Mouse (Mus musculus) heart, embryonic 15.5 days (tissue): Measurements from ENCODE around the gene Art2b. TPM values are rescaled to one million over a fixed set of nuclear protein-coding genes. Genes with fewer than 3 reads are reported as not detected.
"Not testable (repeated sequence)": the region's sequence is repeated elsewhere in the genome, so short reads cannot be mapped to it uniquely, and the experiment has no call there.

Experiments
- ATAC-seq: fragments of 200-750 bp; cut with Nextera tagmentation; replicated peaks from 2 replicates; pipeline ENCODE4 v1.8.0; 2017; ENCODE audit warnings: low read depth, moderate TSS enrichment; ENCODE audit not compliant: insufficient number of reproducible peaks, insufficient read depth, low FRiP score
- H3K27ac ChIP-seq: fragments of 300-500 bp; sonication (generic); 2 replicates; pipeline ENCODE4 v1.5.1; 2015; ENCODE audit warnings: mild to moderate bottlenecking, inconsistent platforms
- H3K27me3 ChIP-seq: fragments of 300-500 bp; sonication (generic); 2 replicates; pipeline ENCODE4 v1.6.1; 2015; ENCODE audit warnings: inconsistent platforms
- H3K36me3 ChIP-seq: fragments of 300-500 bp; sonication (generic); 2 replicates; pipeline ENCODE4 v1.6.1; 2015; ENCODE audit warnings: mild to moderate bottlenecking, inconsistent platforms
- H3K4me1 ChIP-seq: fragments of 300-500 bp; sonication (generic); replicated peaks from 2 replicates; pipeline ENCODE4 v1.6.1; 2015; ENCODE audit warnings: inconsistent platforms
- H3K4me2 ChIP-seq: fragments of 300-500 bp; sonication (generic); 2 replicates; pipeline ENCODE4 v1.6.1; 2015; ENCODE audit warnings: inconsistent platforms, mild to moderate bottlenecking, moderate library complexity
- H3K4me3 ChIP-seq: fragments of 300-500 bp; sonication (generic); 2 replicates; pipeline ENCODE4 v1.5.1; 2015; ENCODE audit warnings: mild to moderate bottlenecking, inconsistent platforms
- H3K9ac ChIP-seq: fragments of 300-500 bp; sonication (generic); 2 replicates; pipeline ENCODE4 v1.6.1; 2015; ENCODE audit warnings: mild to moderate bottlenecking, inconsistent platforms
- H3K9me3 ChIP-seq: fragments of 300-500 bp; sonication (generic); replicated peaks from 2 replicates; pipeline ENCODE4 v1.6.1; 2016; ENCODE audit warnings: inconsistent platforms
- WGBS: fragments of 180-500 bp; shearing (Covaris S2); methylation state at CpG from one replicate; pipeline ENCODE4 v1.1.7; 2015; ENCODE audit warnings: mixed read lengths; 5-methylcytosine and 5-hydroxymethylcytosine counted together
- polyA plus RNA-seq: library from polyadenylated mRNA; unstranded; fragments of >200 nt; fragmentation: Nextera tagmentation; extraction: Ambion mirVana; gene quantifications from 2 replicates; pipeline ENCODE4 v1.2.1, GENCODE M21; 2015

Art2b gene
- 0.15 TPM in 1 of 2 replicates, not detected in the other for polyA plus RNA-seq

DNA sequence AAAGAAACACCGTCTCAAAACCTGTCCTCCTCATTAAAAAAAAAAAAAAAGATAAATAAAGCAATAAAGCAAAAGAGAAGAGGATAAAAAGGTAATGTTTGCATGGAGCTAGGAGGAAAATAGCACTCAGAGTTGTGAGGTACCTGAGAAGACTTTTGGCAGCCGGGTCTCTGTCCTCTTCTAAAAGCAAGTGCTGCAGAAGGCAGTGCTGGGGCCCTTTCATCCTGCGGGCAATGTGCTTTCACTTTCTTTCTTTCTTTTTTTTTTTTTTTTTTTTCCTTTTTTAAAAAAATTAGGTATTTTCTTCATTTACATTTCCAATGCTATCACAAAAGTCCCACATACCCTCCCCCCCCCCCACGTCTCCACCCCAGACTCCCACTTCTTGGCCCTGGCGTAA lies at the start of gene Art2b:
Art2b (minus strand) TSS at position 193 of the 400 bp plus-strand sequence.
- H3K4me3 ChIP-seq, result no peak within 1 kb of the TSS
- 80% methylated on average over 5 of the region's 5 CpGs for WGBS
- no peak within 1 kb of the TSS for H3K27ac ChIP-seq
- no peaks in the 10 kb centered on the region for H3K27me3 ChIP-seq
- H3K4me2 ChIP-seq, result no peak within 1 kb of the TSS
- no peaks in the 10 kb centered on the region for H3K4me1 ChIP-seq
- no peak for ATAC-seq
- H3K36me3 ChIP-seq, result no peaks in the 10 kb centered on the region
- no peak within 1 kb of the TSS for H3K9ac ChIP-seq
- no peaks in the 10 kb centered on the region for H3K9me3 ChIP-seq

DNA sequence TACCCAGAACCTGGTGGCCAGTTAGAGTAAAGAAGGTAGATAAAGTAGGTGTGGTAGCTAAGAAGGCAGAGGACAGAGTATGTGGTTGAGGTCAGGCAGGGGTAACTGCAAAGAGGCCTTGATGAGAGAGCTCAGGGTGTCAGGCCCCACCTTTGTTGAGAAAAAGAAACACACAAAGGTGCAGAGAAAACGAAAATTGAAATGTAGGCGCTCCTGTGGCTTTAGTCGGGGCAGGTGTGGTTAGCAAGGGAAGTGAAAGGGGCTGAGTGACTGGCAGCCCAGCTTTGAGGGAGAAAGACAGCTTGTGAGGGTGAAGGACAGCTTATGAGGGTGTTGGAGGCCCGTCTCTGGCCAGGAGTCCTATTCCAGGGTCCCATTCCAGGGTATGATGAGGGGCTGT lies 49.1 kb upstream of the Art2b start:
- no peaks in the 10 kb centered on the region for H3K27me3 ChIP-seq
- no peaks in the 10 kb centered on the region for H3K36me3 ChIP-seq
- H3K4me1 ChIP-seq, result no peaks in the 10 kb centered on the region
- no peak overlapping the region for H3K4me3 ChIP-seq
- H3K9ac ChIP-seq, result no peak overlapping the region
- no peak overlapping the region for H3K4me2 ChIP-seq
- H3K9me3 ChIP-seq, result no peaks in the 10 kb centered on the region
- no peak for ATAC-seq
- WGBS, result 69% methylated on average over 4 of the region's 4 CpGs
- H3K27ac ChIP-seq, result no peak overlapping the region

DNA sequence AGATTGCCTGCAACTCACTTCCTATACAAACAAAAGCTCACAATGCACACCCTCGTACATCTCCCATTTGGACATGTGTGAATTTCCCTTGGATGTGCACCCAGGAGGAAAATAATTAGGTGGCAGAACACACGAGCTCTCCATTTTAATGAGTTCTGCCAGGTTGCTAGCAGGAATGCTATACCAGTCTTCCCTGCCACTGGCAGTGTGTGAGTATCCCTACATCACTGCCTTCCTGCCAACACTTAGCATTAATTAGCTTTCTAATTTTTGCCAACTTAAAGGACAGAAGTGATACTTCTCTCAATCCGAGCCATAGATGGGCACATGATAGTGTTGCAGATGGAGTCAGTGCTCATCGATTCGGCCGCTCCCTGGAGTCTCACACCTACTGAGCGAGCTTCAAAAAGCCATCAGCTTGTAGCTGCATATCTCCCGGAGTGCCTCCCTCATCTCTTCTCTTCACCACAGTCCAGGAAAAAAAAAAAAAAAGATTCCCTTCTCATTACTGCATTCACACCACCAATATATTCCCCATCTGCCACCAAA lies 48.3 kb upstream of the Art2b start:
- WGBS, result 69% methylated on average over 8 of the region's 8 CpGs
- H3K9ac ChIP-seq, result no peak overlapping the region
- no peak overlapping the region for H3K27ac ChIP-seq
- no peak overlapping the region for H3K4me3 ChIP-seq
- ATAC-seq, result no peak
- H3K36me3 ChIP-seq, result no peaks in the 10 kb centered on the region
- H3K4me2 ChIP-seq, result no peak overlapping the region
- no peaks in the 10 kb centered on the region for H3K9me3 ChIP-seq
- H3K4me1 ChIP-seq, result no peaks in the 10 kb centered on the region
- no peaks in the 10 kb centered on the region for H3K27me3 ChIP-seq

DNA sequence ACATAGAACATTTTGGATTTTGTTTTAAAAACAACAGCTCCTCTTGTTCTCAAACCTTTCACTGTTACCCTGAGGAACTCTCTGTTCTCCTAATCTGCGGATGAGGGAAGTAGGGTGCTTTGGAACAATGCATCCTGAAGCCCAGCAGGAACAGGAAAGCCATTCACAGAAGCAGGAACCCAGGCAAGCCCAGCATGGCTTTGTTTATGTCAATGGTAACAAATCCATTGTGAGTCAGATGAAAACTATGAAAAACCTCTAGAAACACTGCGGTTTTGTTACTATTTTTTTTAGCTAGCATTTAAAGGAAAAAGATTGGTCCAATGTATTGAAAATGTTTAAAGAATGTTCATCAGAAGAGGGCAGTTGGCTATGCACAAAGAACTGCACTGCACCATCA lies 43.1 kb upstream of the Art2b start:
- Histone ChIP-seq H3K36me3 (no peaks in the 10 kb centered on the region), H3K4me3 (no peak overlapping the region), H3K27me3 (no peaks in the 10 kb centered on the region), H3K9me3 (no peaks in the 10 kb centered on the region), H3K9ac (no peak overlapping the region), H3K27ac (no peak overlapping the region), H3K4me2 (no peak overlapping the region), H3K4me1 (no peaks in the 10 kb centered on the region)
- ATAC-seq, result no peak
- 49% methylated on average over 2 of the region's 2 CpGs for WGBS

DNA sequence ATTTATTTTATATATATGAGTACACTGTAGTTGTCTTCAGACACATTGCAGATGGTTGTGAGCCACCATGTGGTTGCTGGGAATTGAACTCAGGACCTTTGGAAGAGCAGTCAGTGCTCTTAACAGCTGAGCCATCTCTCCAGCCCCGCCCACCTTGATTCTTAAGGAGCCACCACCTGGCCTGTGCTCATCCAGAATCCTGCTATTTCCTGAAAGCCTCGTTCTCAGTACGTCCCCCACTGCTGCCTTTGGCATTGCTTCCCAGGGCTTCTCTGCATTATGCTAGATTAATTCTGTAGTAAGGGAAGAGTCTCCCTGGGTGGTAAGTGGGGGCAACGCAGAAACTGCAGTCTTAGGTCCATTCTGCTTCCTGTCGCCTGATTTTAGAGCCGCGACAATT lies 41.8 kb upstream of the Art2b start:
- not testable (repeated sequence) for H3K9me3 ChIP-seq, H3K27me3 ChIP-seq, H3K9ac ChIP-seq, ATAC-seq, H3K4me3 ChIP-seq, H3K36me3 ChIP-seq, H3K27ac ChIP-seq, H3K4me2 ChIP-seq, H3K4me1 ChIP-seq
- 64% methylated on average over 7 of the region's 7 CpGs for WGBS

DNA sequence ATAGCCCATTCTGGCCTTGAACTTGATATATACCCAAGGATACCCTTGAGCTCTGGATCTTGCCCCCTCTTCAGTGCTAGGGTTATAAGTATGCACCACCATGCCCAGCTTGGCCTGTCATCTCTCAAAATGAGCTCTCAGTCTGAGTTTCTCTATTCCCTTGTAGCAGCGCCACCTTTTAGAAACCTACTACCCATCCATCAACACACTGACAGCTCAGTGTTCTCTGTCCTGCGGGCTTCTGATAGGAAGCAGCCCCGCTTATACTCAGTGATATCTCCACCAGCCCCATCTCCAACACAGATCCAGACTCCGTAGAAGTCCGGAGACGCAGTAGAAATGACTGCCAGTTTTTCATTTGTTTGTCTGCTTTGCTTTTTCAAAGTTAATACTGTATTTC lies 38.9 kb upstream of the Art2b start:
- no peak overlapping the region for H3K9ac ChIP-seq
- H3K36me3 ChIP-seq, result no peaks in the 10 kb centered on the region
- no peaks in the 10 kb centered on the region for H3K4me1 ChIP-seq
- no peak overlapping the region for H3K4me2 ChIP-seq
- no peak for ATAC-seq
- 46% methylated on average over 6 of the region's 6 CpGs for WGBS
- no peak overlapping the region for H3K4me3 ChIP-seq
- H3K27me3 ChIP-seq, result no peaks in the 10 kb centered on the region
- H3K27ac ChIP-seq, result no peak overlapping the region
- H3K9me3 ChIP-seq, result no peaks in the 10 kb centered on the region

DNA sequence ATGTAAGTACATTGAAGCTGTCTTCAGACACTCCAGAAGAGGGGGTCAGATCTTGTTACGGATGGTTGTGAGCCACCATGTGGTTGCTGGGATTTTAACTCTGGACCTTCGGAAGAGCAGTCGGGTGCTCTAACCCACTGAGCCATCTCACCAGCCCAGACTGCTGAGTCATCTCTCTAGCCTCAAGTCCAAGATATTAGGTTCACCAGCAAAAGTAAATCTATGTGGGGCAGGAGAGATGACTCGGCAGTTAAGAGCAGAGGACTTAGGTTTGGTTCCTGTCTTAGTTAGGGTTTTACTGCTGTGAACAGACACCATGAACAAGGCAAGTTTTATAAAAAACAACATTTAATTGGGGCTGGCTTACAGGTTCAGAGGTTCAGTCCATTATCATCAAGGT lies 36.5 kb upstream of the Art2b start:
- not testable (repeated sequence) for H3K36me3 ChIP-seq, ATAC-seq, H3K4me3 ChIP-seq, H3K4me2 ChIP-seq, H3K9ac ChIP-seq, H3K27ac ChIP-seq, H3K27me3 ChIP-seq, H3K9me3 ChIP-seq
- 75% methylated on average over 4 of the region's 4 CpGs for WGBS
- peaks cover 10% of the 10 kb centered on the region; the same call in 1 of the 2 replicates for H3K4me1 ChIP-seq

DNA sequence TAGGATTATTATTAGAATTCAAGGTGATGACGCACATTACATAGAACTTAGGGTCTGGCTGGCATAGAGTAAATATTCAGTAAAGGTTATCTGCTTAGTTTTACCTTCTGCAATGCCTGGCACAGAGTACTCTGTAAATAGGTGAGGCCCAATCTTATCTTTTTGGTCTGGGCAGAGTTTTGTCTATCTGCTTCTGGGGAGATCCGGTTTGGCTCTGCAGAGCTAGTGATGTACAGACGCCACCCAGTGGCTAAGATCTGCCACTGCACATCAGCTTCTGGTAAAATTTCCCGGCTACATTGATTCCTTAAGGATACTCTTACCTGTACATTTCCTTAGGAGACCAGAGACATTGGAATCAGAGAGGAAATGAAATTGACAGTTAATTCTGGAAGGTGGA lies 35.0 kb upstream of the Art2b start:
- no peaks in the 10 kb centered on the region for H3K36me3 ChIP-seq
- H3K27me3 ChIP-seq, result no peaks in the 10 kb centered on the region
- WGBS, result 26% methylated on average over 4 of the region's 4 CpGs
- H3K9ac ChIP-seq, result no peak overlapping the region
- no peak overlapping the region for H3K4me2 ChIP-seq
- no peak overlapping the region for H3K4me3 ChIP-seq
- no peaks in the 10 kb centered on the region for H3K9me3 ChIP-seq
- ATAC-seq, result no peak
- H3K27ac ChIP-seq, result no peak overlapping the region
- H3K4me1 ChIP-seq, result peaks cover 10% of the 10 kb centered on the region; the same call in 1 of the 2 replicates

DNA sequence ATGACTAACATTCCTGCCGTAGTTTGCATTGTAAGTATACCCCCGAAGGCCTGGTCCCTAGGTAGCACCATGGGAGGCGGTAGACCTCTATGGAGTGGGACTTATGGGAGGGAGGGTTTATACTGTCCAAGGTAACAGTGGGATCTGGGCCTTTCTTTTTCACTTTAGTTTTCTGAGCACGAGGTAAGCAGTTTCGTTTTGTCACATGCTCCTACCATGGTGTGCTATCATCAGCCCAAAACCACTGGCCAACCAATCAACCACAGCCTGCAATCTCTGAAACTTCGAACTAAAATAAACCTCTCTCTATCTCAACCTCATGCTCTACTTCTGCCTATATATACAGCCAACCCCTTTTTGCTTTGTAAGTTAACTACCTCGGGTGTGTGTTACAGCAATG lies 32.9 kb upstream of the Art2b start:
- Histone ChIP-seq H3K9me3 (no peaks in the 10 kb centered on the region), H3K27me3 (no peaks in the 10 kb centered on the region), H3K4me1 (peaks cover 10% of the 10 kb centered on the region; the same call in 1 of the 2 replicates), H3K4me3 (no peak overlapping the region), H3K9ac (no peak overlapping the region), H3K27ac (no peak overlapping the region), H3K36me3 (no peaks in the 10 kb centered on the region), H3K4me2 (no peak overlapping the region)
- ATAC-seq, result no peak
- 64% methylated on average over 7 of the region's 7 CpGs for WGBS

DNA sequence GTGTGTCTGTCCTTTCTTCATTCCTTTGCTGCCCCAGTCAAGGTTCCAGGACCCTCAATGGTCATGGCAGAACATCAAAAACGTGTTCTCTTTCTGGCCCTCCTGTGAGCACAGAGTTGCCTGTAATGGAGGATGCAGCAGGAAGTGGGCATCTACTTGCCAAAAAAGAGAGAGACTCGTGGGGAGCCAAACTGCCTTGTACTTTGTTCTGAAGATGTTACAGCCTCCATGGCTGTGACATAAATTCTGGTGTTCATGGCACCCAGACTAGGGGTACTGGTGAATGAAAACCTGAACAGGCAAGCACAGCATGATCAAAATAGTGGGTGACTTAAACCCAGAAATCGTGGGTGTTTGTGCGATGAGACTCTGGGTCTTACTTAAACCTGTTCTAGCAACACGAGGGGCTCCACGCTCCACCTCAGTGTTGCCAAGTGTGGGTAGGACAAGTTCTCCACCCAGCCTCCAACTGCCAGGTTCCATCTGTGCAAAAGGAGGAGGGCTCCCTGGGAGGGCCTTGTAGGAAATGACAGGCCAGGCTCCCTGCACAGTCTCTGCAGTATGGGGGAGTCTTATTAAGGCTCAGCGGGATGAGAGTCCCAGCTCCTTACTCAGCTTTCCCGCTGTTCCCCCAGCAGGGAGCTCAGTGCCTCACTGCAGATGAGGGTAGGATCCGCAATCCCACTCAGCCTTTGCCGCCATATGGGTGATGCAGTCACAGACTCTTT lies 32.2 kb upstream of the Art2b start:
- H3K9me3 ChIP-seq, result no peaks in the 10 kb centered on the region
- H3K27me3 ChIP-seq, result no peaks in the 10 kb centered on the region
- no peak for ATAC-seq
- H3K4me2 ChIP-seq, result no peak overlapping the region
- no peak overlapping the region for H3K4me3 ChIP-seq
- 74% methylated on average over 10 of the region's 10 CpGs for WGBS
- no peak overlapping the region for H3K9ac ChIP-seq
- peaks cover 10% of the 10 kb centered on the region; the same call in 1 of the 2 replicates for H3K4me1 ChIP-seq
- H3K36me3 ChIP-seq, result no peaks in the 10 kb centered on the region
- H3K27ac ChIP-seq, result no peak overlapping the region

DNA sequence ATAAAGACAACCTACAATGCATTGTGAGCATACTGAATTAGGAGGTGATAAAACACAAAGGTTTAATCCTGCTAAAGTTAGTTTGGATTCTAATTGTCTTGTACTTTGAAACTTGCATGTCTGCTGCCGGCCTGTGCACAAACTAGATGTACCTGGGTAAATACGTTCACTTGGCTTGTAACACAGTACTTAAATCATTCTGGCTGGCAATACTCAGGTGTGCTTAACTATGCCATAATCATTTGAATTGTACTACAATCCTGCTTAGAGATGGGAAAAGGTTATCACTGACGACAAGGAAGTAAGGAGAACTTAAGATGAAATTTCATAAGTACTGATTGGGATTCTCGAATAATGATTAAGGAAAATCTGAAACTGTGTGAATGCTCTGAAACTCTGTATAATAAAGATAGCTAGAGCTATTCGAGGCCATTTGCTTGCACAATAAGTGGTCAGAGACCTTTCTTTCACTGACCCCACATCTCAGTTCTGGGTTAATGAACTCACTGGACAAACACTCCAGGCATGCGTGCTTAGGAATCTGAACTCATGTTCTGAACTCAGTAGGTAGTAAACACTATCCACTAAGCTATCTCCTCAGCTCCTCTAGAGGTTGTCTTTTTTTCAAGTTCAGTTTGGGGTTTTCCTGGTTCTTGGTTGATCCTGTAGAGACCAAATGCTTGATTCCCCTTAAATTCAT lies 30.9 kb upstream of the Art2b start:
- no peaks in the 10 kb centered on the region for H3K27me3 ChIP-seq
- peaks cover 10% of the 10 kb centered on the region; the same call in 1 of the 2 replicates for H3K4me1 ChIP-seq
- no peak overlapping the region for H3K9ac ChIP-seq
- no peak overlapping the region for H3K27ac ChIP-seq
- no peak overlapping the region for H3K4me3 ChIP-seq
- H3K9me3 ChIP-seq, result no peaks in the 10 kb centered on the region
- H3K36me3 ChIP-seq, result no peaks in the 10 kb centered on the region
- ATAC-seq, result no peak
- no peak overlapping the region for H3K4me2 ChIP-seq
- 67% methylated on average over 6 of the region's 6 CpGs for WGBS
